Mouse (Mus musculus): Measurements from ENCODE around the gene Rab31.
"Not testable (repeated sequence)": the region's sequence is repeated elsewhere in the genome, so short reads cannot be mapped to it uniquely, and the experiment has no call there.

Gene Rab31

GRCm38 (mm10) chr17:65662662-65663061 lies 109.9 kb downstream of the Rab31 start:
- DNase-seq (ENCODE audit: low spot score) = no peak

- no peak for DNase-seq (ENCODE audit: low spot score)
Observed at GRCm38 (mm10) chr17:65658416-65658815, 114.1 kb downstream of the Rab31 start.

- no peak for DNase-seq (ENCODE audit: low spot score)
Observed at GRCm38 (mm10) chr17:65657958-65658357, 114.6 kb downstream of the Rab31 start.

- no peak for DNase-seq (ENCODE audit: low spot score)
Observed at GRCm38 (mm10) chr17:65656731-65657130, 115.8 kb downstream of the Rab31 start.

- no peak for DNase-seq (ENCODE audit: low spot score)
Observed at GRCm38 (mm10) chr17:65656076-65656475, 116.5 kb downstream of the Rab31 start.

GRCm38 (mm10) chr17:65655608-65656007 lies 116.9 kb downstream of the Rab31 start:
- DNase-seq (ENCODE audit: low spot score) = no peak

- DNase-seq (ENCODE audit: low spot score) = no peak
Observed at GRCm38 (mm10) chr17:65650598-65650997, 122.0 kb downstream of the Rab31 start.

- DNase-seq (ENCODE audit: low spot score) = no peak
Observed at GRCm38 (mm10) chr17:65649175-65649493, 123.4 kb downstream of the Rab31 start.

GRCm38 (mm10) chr17:65648371-65649174 lies 124.0 kb downstream of the Rab31 start:
- no peak for DNase-seq (ENCODE audit: low spot score)

- no peak for DNase-seq (ENCODE audit: low spot score)
Observed at GRCm38 (mm10) chr17:65647961-65648360, 124.6 kb downstream of the Rab31 start.

GRCm38 (mm10) chr17:65647226-65647625 lies 125.3 kb downstream of the Rab31 start:
- no peak for DNase-seq (ENCODE audit: low spot score)

GRCm38 (mm10) chr17:65643579-65643978 lies 129.0 kb downstream of the Rab31 start:
- DNase-seq (ENCODE audit: low spot score) = no peak

GRCm38 (mm10) chr17:65643051-65643521 lies 129.5 kb downstream of the Rab31 start:
- peak; percentile 35 for DNase-seq (ENCODE audit: low spot score)

- DNase-seq (ENCODE audit: low spot score) = no peak
Observed at GRCm38 (mm10) chr17:65642578-65642991, 130.0 kb downstream of the Rab31 start.

GRCm38 (mm10) chr17:65641734-65642218 lies 130.8 kb downstream of the Rab31 start, which contains the start of gene Txndc2:
TSS of gene Txndc2 (minus strand) at chr17:65642168.
- DNase-seq (ENCODE audit: low spot score) = no peak

GRCm38 (mm10) chr17:65639144-65639543 lies 133.4 kb downstream of the Rab31 start:
- no peak for DNase-seq (ENCODE audit: low spot score)

GRCm38 (mm10) chr17:65635715-65636360 lies 136.7 kb downstream of the Rab31 start:
- DNase-seq (ENCODE audit: low spot score) = no peak

GRCm38 (mm10) chr17:65629943-65630342 lies 142.6 kb downstream of the Rab31 start:
- DNase-seq (ENCODE audit: low spot score) = no peak

GRCm38 (mm10) chr17:65628823-65629532 lies 143.6 kb downstream of the Rab31 start:
- not testable (repeated sequence) for DNase-seq (ENCODE audit: low spot score)

GRCm38 (mm10) chr17:65626301-65626700 lies 146.3 kb downstream of the Rab31 start:
- DNase-seq (ENCODE audit: low spot score) = no peak

GRCm38 (mm10) chr17:65625563-65625962 lies 147.0 kb downstream of the Rab31 start:
- no peak for DNase-seq (ENCODE audit: low spot score)

GRCm38 (mm10) chr17:65623130-65623529 lies 149.4 kb downstream of the Rab31 start:
- no peak for DNase-seq (ENCODE audit: low spot score)

- no peak for DNase-seq (ENCODE audit: low spot score)
Observed at GRCm38 (mm10) chr17:65618431-65618830, 154.1 kb downstream of the Rab31 start.
